Mouse (Mus musculus): ENCODE data around the gene Rad9b. TPM values are rescaled to one million over a fixed set of nuclear protein-coding genes. Genes with fewer than 3 reads are reported as not detected.

Gene Rad9b
- 4.0 and 4.4 TPM in 2 replicates for polyA plus RNA-seq (2011; ENCODE audit: insufficient read length, low read depth, missing spikeins)

- H3K27ac ChIP-seq (ENCODE audit: insufficient read depth, low read length): peak within 1 kb of the TSS; percentile 33
Observed at GRCm38 (mm10) chr5:122353807-122354491, at the start of gene Rad9b, which contains the start of gene Vps29. TSS of gene Rad9b (minus strand) at chr5:122354233. TSS of gene Vps29 (plus strand) at chr5:122354369.

GRCm38 (mm10) chr5:122403362-122403761 lies 49.3 kb upstream of the Rad9b start:
- H3K27ac ChIP-seq (ENCODE audit: insufficient read depth, low read length): no peak overlapping the region
- TF ChIP-seq CTCF (IDR thresholded peaks at IDR 0.05; ENCODE audit: borderline replicate concordance, insufficient read depth, low read length) (no peak), POLR2A (IDR thresholded peaks at IDR 0.05; ENCODE audit: low read depth, low read length) (no peak)
- no peak overlapping the region for H3K4me3 ChIP-seq (ENCODE audit: insufficient read depth, low read length)
- no peaks in the 10 kb centered on the region for H3K4me1 ChIP-seq (ENCODE audit: control insufficient read depth, insufficient read depth, low read length)

More at GRCm38 (mm10) chr5:122353807-122354491, at the start of gene Rad9b, which contains the start of gene Vps29:
- Histone ChIP-seq H3K4me1 (ENCODE audit: control insufficient read depth, insufficient read depth, low read length) (no peaks in the 10 kb centered on the region), H3K4me3 (ENCODE audit: insufficient read depth, low read length) (peak within 1 kb of the TSS; percentile 99)
- TF ChIP-seq POLR2A (IDR thresholded peaks at IDR 0.05; ENCODE audit: low read depth, low read length) (peak; percentile 85), CTCF (IDR thresholded peaks at IDR 0.05; ENCODE audit: borderline replicate concordance, insufficient read depth, low read length) (no peak)

- no peak overlapping the region for H3K27ac ChIP-seq (ENCODE audit: insufficient read depth, low read length)
- no peaks in the 10 kb centered on the region for H3K4me1 ChIP-seq (ENCODE audit: control insufficient read depth, insufficient read depth, low read length)
- TF ChIP-seq CTCF (IDR thresholded peaks at IDR 0.05; ENCODE audit: borderline replicate concordance, insufficient read depth, low read length) (no peak), POLR2A (IDR thresholded peaks at IDR 0.05; ENCODE audit: low read depth, low read length) (no peak)
- H3K4me3 ChIP-seq (ENCODE audit: insufficient read depth, low read length): no peak overlapping the region
Observed at GRCm38 (mm10) chr5:122402772-122403171, 48.7 kb upstream of the Rad9b start.

- no peaks in the 10 kb centered on the region for H3K4me1 ChIP-seq (ENCODE audit: control insufficient read depth, insufficient read depth, low read length)
- H3K27ac ChIP-seq (ENCODE audit: insufficient read depth, low read length): no peak overlapping the region
- no peak overlapping the region for H3K4me3 ChIP-seq (ENCODE audit: insufficient read depth, low read length)
- TF ChIP-seq POLR2A (IDR thresholded peaks at IDR 0.05; ENCODE audit: low read depth, low read length) (no peak), CTCF (IDR thresholded peaks at IDR 0.05; ENCODE audit: borderline replicate concordance, insufficient read depth, low read length) (no peak)
Observed at GRCm38 (mm10) chr5:122402160-122402559, 48.1 kb upstream of the Rad9b start.

DNA sequence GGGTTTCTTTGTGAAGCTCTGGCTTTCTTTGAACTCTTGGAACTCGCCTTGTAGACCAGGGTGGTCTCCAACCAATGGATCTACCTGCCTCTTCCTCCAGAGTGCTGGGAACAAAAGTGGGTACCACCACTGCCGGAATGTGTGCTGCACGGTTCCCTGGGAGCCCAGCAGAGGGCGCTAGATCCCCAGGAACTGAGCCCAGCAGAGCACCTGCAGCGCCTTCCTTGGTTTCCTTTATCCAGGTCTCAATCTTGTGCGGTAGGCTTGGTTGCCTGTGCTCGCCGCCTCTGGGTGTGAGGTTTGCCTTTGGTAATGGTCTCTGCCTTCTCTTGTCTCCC lies 47.2 kb upstream of the Rad9b start:
- Histone ChIP-seq H3K4me3 (ENCODE audit: insufficient read depth, low read length) (no peak overlapping the region), H3K4me1 (ENCODE audit: control insufficient read depth, insufficient read depth, low read length) (no peaks in the 10 kb centered on the region), H3K27ac (ENCODE audit: insufficient read depth, low read length) (no peak overlapping the region)
- TF ChIP-seq CTCF (IDR thresholded peaks at IDR 0.05; ENCODE audit: borderline replicate concordance, insufficient read depth, low read length) (peak; percentile 80), POLR2A (IDR thresholded peaks at IDR 0.05; ENCODE audit: low read depth, low read length) (no peak)

DNA sequence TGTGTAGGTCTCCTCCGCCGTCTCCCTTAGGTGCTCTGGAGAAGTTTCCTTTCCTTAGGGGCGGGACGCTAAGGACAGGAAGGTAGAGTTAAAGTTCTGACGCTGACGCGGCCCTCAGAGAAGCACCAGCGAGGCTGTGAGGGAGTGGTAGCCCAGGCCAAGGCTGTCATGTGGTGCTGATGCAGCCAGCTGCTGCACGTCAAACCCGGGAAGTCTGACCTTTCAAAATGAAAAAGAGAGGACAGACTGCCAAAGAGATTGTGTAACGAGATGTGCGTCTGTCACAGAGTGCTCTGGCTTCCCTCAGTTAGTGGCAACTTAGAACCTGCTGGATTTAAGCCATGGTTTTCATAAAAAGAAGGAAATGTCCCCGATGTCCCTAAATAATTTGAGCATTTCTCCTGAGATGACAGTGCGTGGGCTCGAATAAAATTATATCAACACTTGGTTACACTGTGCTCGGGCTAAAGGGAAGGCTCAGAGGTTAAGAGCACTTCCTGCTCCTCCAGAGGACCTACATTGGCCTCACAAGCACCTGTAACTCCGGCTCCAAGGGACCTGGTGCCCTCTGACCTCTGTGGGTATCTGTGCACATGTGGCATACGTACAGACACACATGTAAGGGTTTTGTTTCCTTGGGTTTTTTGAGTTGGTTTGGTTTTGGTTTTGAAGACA lies 46.7 kb upstream of the Rad9b start:
- H3K27ac ChIP-seq (ENCODE audit: insufficient read depth, low read length): no peak overlapping the region
- H3K4me3 ChIP-seq (ENCODE audit: insufficient read depth, low read length): no peak overlapping the region
- TF ChIP-seq POLR2A (IDR thresholded peaks at IDR 0.05; ENCODE audit: low read depth, low read length): no peak
- no peak for TF ChIP-seq CTCF (IDR thresholded peaks at IDR 0.05; ENCODE audit: borderline replicate concordance, insufficient read depth, low read length)

GRCm38 (mm10) chr5:122399871-122400270 lies 45.8 kb upstream of the Rad9b start:
- TF ChIP-seq CTCF (IDR thresholded peaks at IDR 0.05; ENCODE audit: borderline replicate concordance, insufficient read depth, low read length): no peak
- TF ChIP-seq POLR2A (IDR thresholded peaks at IDR 0.05; ENCODE audit: low read depth, low read length): no peak
- Histone ChIP-seq H3K27ac (ENCODE audit: insufficient read depth, low read length) (no peak overlapping the region), H3K4me3 (ENCODE audit: insufficient read depth, low read length) (no peak overlapping the region), H3K4me1 (ENCODE audit: control insufficient read depth, insufficient read depth, low read length) (no peaks in the 10 kb centered on the region)

More for the DNA sequence above, 46.7 kb upstream of the Rad9b start:
- no peaks in the 10 kb centered on the region for H3K4me1 ChIP-seq (ENCODE audit: control insufficient read depth, insufficient read depth, low read length)

- no peak overlapping the region for H3K27ac ChIP-seq (ENCODE audit: insufficient read depth, low read length)
- no peak for TF ChIP-seq POLR2A (IDR thresholded peaks at IDR 0.05; ENCODE audit: low read depth, low read length)
- TF ChIP-seq CTCF (IDR thresholded peaks at IDR 0.05; ENCODE audit: borderline replicate concordance, insufficient read depth, low read length): no peak
- H3K4me1 ChIP-seq (ENCODE audit: control insufficient read depth, insufficient read depth, low read length): peaks cover 3% of the 10 kb centered on the region; the same call in 1 of the 2 replicates
- H3K4me3 ChIP-seq (ENCODE audit: insufficient read depth, low read length): no peak overlapping the region
Observed at GRCm38 (mm10) chr5:122397495-122397894, 43.5 kb upstream of the Rad9b start.

DNA sequence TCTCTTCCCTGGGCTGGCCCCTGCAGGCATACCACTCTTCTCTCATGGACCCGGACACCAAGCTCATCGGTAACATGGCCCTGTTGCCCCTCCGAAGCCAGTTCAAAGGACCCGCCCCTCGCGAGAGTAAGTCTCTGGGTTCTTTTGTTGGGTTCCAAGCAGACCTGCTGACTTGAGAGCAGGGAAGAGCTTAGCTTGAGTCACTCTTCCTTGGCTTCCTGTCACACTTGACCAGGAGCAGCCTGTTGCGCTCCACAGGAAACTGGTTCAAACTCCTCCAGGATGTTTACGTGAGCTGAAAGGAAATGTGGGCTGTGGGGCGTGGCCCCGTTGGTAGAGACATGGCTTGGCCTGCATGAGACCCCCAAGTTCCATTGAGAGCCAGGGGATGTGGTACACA lies 42.8 kb upstream of the Rad9b start:
- no peak overlapping the region for H3K4me3 ChIP-seq (ENCODE audit: insufficient read depth, low read length)
- H3K4me1 ChIP-seq (ENCODE audit: control insufficient read depth, insufficient read depth, low read length): peaks cover 3% of the 10 kb centered on the region; the same call in 1 of the 2 replicates
- H3K27ac ChIP-seq (ENCODE audit: insufficient read depth, low read length): no peak overlapping the region
- no peak for TF ChIP-seq CTCF (IDR thresholded peaks at IDR 0.05; ENCODE audit: borderline replicate concordance, insufficient read depth, low read length)

DNA sequence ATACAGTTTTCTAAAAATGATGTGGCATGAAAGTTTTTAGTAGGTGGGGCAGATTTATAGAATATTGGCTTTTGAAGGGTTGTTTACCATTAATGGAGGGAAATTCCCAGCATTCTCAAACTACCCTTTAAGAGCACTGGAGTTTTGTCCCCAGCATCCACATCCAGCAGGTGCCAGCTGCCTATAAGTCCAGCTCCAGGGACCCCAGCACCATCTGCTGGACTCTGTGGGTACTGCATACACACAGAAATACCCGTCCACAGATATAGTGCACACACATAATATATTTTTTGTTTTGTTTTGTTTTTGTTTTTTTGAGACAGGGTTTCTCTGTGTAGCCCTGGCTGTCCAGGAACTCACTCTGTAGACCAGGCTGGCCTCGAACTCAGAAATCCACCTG lies 39.9 kb upstream of the Rad9b start:
- Histone ChIP-seq H3K4me1 (ENCODE audit: control insufficient read depth, insufficient read depth, low read length) (peaks cover 3% of the 10 kb centered on the region; the same call in 1 of the 2 replicates), H3K27ac (ENCODE audit: insufficient read depth, low read length) (no peak overlapping the region), H3K4me3 (ENCODE audit: insufficient read depth, low read length) (no peak overlapping the region)
- TF ChIP-seq CTCF (IDR thresholded peaks at IDR 0.05; ENCODE audit: borderline replicate concordance, insufficient read depth, low read length) (peak; percentile 37; the same call in 1 of the 2 replicates), POLR2A (IDR thresholded peaks at IDR 0.05; ENCODE audit: low read depth, low read length) (no peak)

Measured in embryonic fibroblast, embryonic 13.5 days (primary cell).